In the genomic region with DNA sequence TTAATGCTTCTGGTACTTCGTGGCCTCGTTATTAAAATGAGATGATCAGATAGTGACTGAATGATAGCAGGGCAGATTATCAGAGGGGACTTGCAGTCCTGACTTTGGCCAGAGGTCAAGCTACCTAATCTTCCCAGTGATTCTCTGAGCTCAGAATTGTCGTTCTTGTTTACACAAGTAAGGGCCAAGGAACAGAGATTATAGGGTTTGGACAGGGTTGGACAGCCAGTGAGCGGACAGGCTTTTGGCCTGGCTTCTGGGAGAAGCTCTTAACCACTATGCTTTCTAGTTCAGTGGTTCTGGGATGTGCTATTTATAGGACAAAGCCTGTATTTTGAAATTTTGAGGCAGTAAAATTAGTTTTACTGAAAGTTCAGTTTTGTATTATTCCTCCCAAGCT, we compare ENCODE assay signal across 26 mouse cellular contexts. TPM values are rescaled to one million over a fixed set of nuclear protein-coding genes. Genes with fewer than 3 reads are reported as not detected.
DNase-seq lines count a peak whose midpoint lies in the region; ATAC-seq and TF ChIP-seq lines count a peak whose summit lies in the region.
"Had no signal": no experiment of that assay in that cellular context is flagged by ENCODE, and none has a peak within 500 bp of the region (broad histone marks: within the 10 kb centered on the region; RNA-seq: fewer than 3 reads in every experiment).

No protein-coding gene starts in this region.

- intact Hi-C loops in gastrocnemius, adult 2 months (cut with DNase I), result loop anchor here (5.0 kb wide), 1 partner anchor 39 kb away; a partner anchor contains a TSS

- no peaks in the 10 kb centered on the region for H3K36me3 ChIP-seq in liver, adult 2 months (ENCODE audit: control insufficient read depth, insufficient read depth, low read length)
- no peaks in the 10 kb centered on the region for H3K36me3 ChIP-seq in liver, postnatal 0 days (replicated peaks; ENCODE audit: insufficient read depth, low read length)
- H3K36me3 ChIP-seq in forebrain, embryonic 10.5 days (replicated peaks), result no peaks in the 10 kb centered on the region
- H3K36me3 ChIP-seq: embryonic facial prominence, embryonic 12.5 days; embryonic facial prominence, embryonic 15.5 days; forebrain, embryonic 12.5 days; forebrain, embryonic 15.5 days; G1E; hindbrain, embryonic 12.5 days; hindbrain, embryonic 15.5 days had no signal

- H3K9me3 ChIP-seq in liver, postnatal 0 days (ENCODE audit: low read length), result no peaks in the 10 kb centered on the region
- no peaks in the 10 kb centered on the region for H3K9me3 ChIP-seq in forebrain, embryonic 10.5 days
- H3K9me3 ChIP-seq: embryonic facial prominence, embryonic 12.5 days; embryonic facial prominence, embryonic 15.5 days; forebrain, embryonic 12.5 days; forebrain, embryonic 15.5 days; G1E; hindbrain, embryonic 12.5 days; hindbrain, embryonic 15.5 days had no signal

- no peak for DNase-seq in gastrocnemius, adult 2 months
- DNase-seq in gastrocnemius, adult 8-10 months (ENCODE audit: low spot score in 2 of 2), result no peak
- peak; percentile 77 for DNase-seq in liver, adult 2 months (ENCODE audit: extremely low read depth, low read depth, low spot score)
- DNase-seq in liver, postnatal 0 days, result no peak
- peak; percentile 32 for DNase-seq in skeletal muscle tissue, adult 2 months (ENCODE audit: low read depth, low spot score)
- DNase-seq in forebrain, embryonic 10.5 days (ENCODE audit: extremely low spot score, low spot score), result no peak
- DNase-seq: adrenal gland, adult 2 months; adrenal gland, postnatal 14 days; B cell, adult 2 months; cerebellum, adult 11 months; cerebellum, adult 2 months; cerebellum, adult 9-11 months; cerebellum, postnatal 25 days; gastrocnemius, postnatal 36 days; heart, postnatal 10 days had no signal

- peak overlapping the region; percentile 61 for H3K27ac ChIP-seq in gastrocnemius, adult 2 months
- H3K27ac ChIP-seq in liver, adult 2 months (replicated peaks; ENCODE audit: insufficient read depth, low read depth, low read length), result no peak overlapping the region
- no peak overlapping the region for H3K27ac ChIP-seq in liver, postnatal 0 days (ENCODE audit: low read depth)
- H3K27ac ChIP-seq in forebrain, embryonic 10.5 days, result no peak overlapping the region
- H3K27ac ChIP-seq: embryonic facial prominence, embryonic 12.5 days; forebrain, embryonic 12.5 days; forebrain, embryonic 15.5 days; hindbrain, embryonic 12.5 days; hindbrain, embryonic 15.5 days had no signal

- no peak overlapping the region for H3K4me2 ChIP-seq in liver, postnatal 0 days (ENCODE audit: low read depth, low read length)
- H3K4me2 ChIP-seq: embryonic facial prominence, embryonic 12.5 days; embryonic facial prominence, embryonic 15.5 days; forebrain, embryonic 12.5 days; forebrain, embryonic 15.5 days; heart, embryonic 11.5 days; hindbrain, embryonic 12.5 days; hindbrain, embryonic 15.5 days had no signal

- TF ChIP-seq EP300 in liver, postnatal 0 days (IDR thresholded peaks at IDR 0.05; ENCODE audit: low read depth), result no peak

- peaks cover 26% of the 10 kb centered on the region for H3K79me2 ChIP-seq in liver, adult 2 months (ENCODE audit: control insufficient read depth, insufficient read depth, low read length)

- 27% methylated on average over 4 of the region's 4 CpGs for whole genome bisulfite sequencing in liver, adult 2 months
- WGBS in liver, postnatal 0 days (ENCODE audit: insufficient replicate concordance), result 63% methylated on average over 4 of the region's 4 CpGs
- WGBS in forebrain, embryonic 10.5 days, result 77% methylated on average over 4 of the region's 4 CpGs

- TF ChIP-seq CTCF in gastrocnemius, adult 2 months (IDR thresholded peaks at IDR 0.05), result no peak
- TF ChIP-seq CTCF in liver, adult 2 months (IDR thresholded peaks at IDR 0.05; ENCODE audit: low read depth, low read length), result no peak
- no peak for TF ChIP-seq CTCF in liver, postnatal 0 days (IDR thresholded peaks at IDR 0.05; ENCODE audit: low read depth)

- no peaks in the 10 kb centered on the region for H3K27me3 ChIP-seq in liver, adult 2 months (ENCODE audit: control insufficient read depth, insufficient read depth, low read length)
- H3K27me3 ChIP-seq in liver, postnatal 0 days (ENCODE audit: insufficient read depth, low read length), result no peaks in the 10 kb centered on the region
- peaks cover 81% of the 10 kb centered on the region for H3K27me3 ChIP-seq in forebrain, embryonic 10.5 days (ENCODE audit: poor library complexity, severe bottlenecking)
- H3K27me3 ChIP-seq: CH12.LX; embryonic facial prominence, embryonic 12.5 days; embryonic facial prominence, embryonic 15.5 days; hindbrain, embryonic 12.5 days; hindbrain, embryonic 15.5 days; Patski had no signal

- H3K4me3 ChIP-seq in gastrocnemius, adult 2 months, result no peak overlapping the region
- no peak overlapping the region for H3K4me3 ChIP-seq in liver, adult 2 months (ENCODE audit: insufficient read depth, low read depth, low read length)
- no peak overlapping the region for H3K4me3 ChIP-seq in liver, postnatal 0 days (ENCODE audit: low read depth, low read length)
- no peak overlapping the region for H3K4me3 ChIP-seq in forebrain, embryonic 10.5 days
- H3K4me3 ChIP-seq: embryonic facial prominence, embryonic 12.5 days; embryonic facial prominence, embryonic 15.5 days; forebrain, embryonic 12.5 days; forebrain, embryonic 15.5 days; hindbrain, embryonic 12.5 days; hindbrain, embryonic 15.5 days had no signal

- ATAC-seq in liver, postnatal 0 days, result no peak
- ATAC-seq: forebrain, embryonic 15.5 days; intestine, postnatal 0 days; Patski had no signal

- H3K4me1 ChIP-seq in liver, adult 2 months (ENCODE audit: control insufficient read depth, insufficient read depth, low read length), result peaks cover 25% of the 10 kb centered on the region
- peaks cover 19% of the 10 kb centered on the region for H3K4me1 ChIP-seq in liver, postnatal 0 days (ENCODE audit: insufficient read depth)
- peaks cover 47% of the 10 kb centered on the region for H3K4me1 ChIP-seq in forebrain, embryonic 10.5 days

- H3K9ac ChIP-seq in liver, adult 2 months (ENCODE audit: low read depth, low read length), result no peak overlapping the region
- no peak overlapping the region for H3K9ac ChIP-seq in liver, postnatal 0 days (replicated peaks)
- H3K9ac ChIP-seq: embryonic facial prominence, embryonic 12.5 days; embryonic facial prominence, embryonic 15.5 days; forebrain, embryonic 12.5 days; forebrain, embryonic 15.5 days; hindbrain, embryonic 12.5 days; hindbrain, embryonic 15.5 days had no signal

- TF ChIP-seq POLR2A in liver, adult 2 months (IDR thresholded peaks at IDR 0.05; ENCODE audit: extremely low read depth, insufficient read depth, low read length), result no peak

RNA-seq across cellular contexts. Expression of a gene that starts 39.3 kb away (rescaled TPM):
- 10 to 100 TPM; 28.9 to 30.4 TPM for total RNA-seq in gastrocnemius, adult 2 months (2021)
- total RNA-seq in gastrocnemius, adult 8-10 months (2022), result 10 to 100 TPM; 28.4 to 33.1 (median 32.1) TPM
- 53.9 and 61.8 TPM in 2 replicates for total RNA-seq in liver, adult 2 months (2014; rRNA removed)
- polyA plus RNA-seq in liver, adult 2 months (2012; rRNA removed), result 16.9 and 19.3 TPM in 2 replicates
- polyA plus RNA-seq in liver, postnatal 0 days (2015; fragmentation: Nextera tagmentation; extraction: Ambion mirVana), result 3.9 and 4.2 TPM in 2 replicates
- 7.2 and 8.4 TPM in 2 replicates for polyA plus RNA-seq in forebrain, embryonic 10.5 days (2016; fragmentation: Nextera tagmentation; extraction: Ambion mirVana)

Comparison
In these comparisons a context has a peak if more than half of its experiments do, and no peak if none do; other contexts are left out.
1. DNase-seq: peak in liver, adult 2 months (single experiment) and skeletal muscle tissue, adult 2 months (single experiment); none in gastrocnemius, adult 2 months (single experiment), gastrocnemius, adult 8-10 months (0 of 2), liver, postnatal 0 days (single experiment) and forebrain, embryonic 10.5 days (single experiment).